Mouse (Mus musculus) megakaryocyte, embryonic 14.5 days (primary cell): ENCODE results near the gene Psmg1. TPM values are rescaled to one million over a fixed set of nuclear protein-coding genes. Genes with fewer than 3 reads are reported as not detected.
"Not testable (repeated sequence)": the region's sequence is repeated elsewhere in the genome, so short reads cannot be mapped to it uniquely, and the experiment has no call there.

Experiments used
- H3K27me3 ChIP-seq: replicated peaks from 2 replicates; pipeline ENCODE3; 2012; ENCODE audit warnings: inconsistent platforms
- H3K36me3 ChIP-seq: replicated peaks from 2 replicates; pipeline ENCODE3; 2012; ENCODE audit warnings: low read length, inconsistent platforms, mixed read lengths
- H3K4me1 ChIP-seq: 2 replicates; pipeline ENCODE4 v1.6.1; 2012; ENCODE audit warnings: inconsistent platforms
- H3K4me3 ChIP-seq: replicated peaks from 2 replicates; pipeline ENCODE3; 2012; ENCODE audit warnings: moderate library complexity, mild to moderate bottlenecking, inconsistent platforms
- H3K9me3 ChIP-seq: 2 replicates; pipeline ENCODE4 v1.6.1; 2012; ENCODE audit warnings: inconsistent platforms
- FLI1 ChIP-seq: IDR thresholded peaks from 2 replicates; pipeline ENCODE4 v1.6.1; 2012; ENCODE audit warnings: low read length, inconsistent platforms, mixed read lengths
- GATA1 ChIP-seq: IDR thresholded peaks from 3 replicates; pipeline ENCODE4 v1.6.1; 2012; ENCODE audit warnings: mixed read lengths, low read length, inconsistent platforms, borderline replicate concordance
- polyA plus RNA-seq: library from polyadenylated mRNA; stranded (reverse); fragments of >175 nt; gene quantifications from 2 replicates; pipeline ENCODE4 v1.2.3, GENCODE M21; 2012; ENCODE audit warnings: low replicate concordance; ENCODE audit not compliant: insufficient read depth

The Psmg1 gene
- polyA plus RNA-seq, 1 experiment: 55.1 TPM

- peaks cover 58% of the 10 kb centered on the region for H3K36me3 ChIP-seq
These were observed 8.5 kb upstream of the Psmg1 start for GRCm38 (mm10) chr16:95999291-95999690.

GRCm38 (mm10) chr16:95996156-95996555 lies 5.4 kb upstream of the Psmg1 start:
- TF ChIP-seq GATA1: no peak
- no peak for TF ChIP-seq FLI1
- H3K27me3 ChIP-seq: no peaks in the 10 kb centered on the region
- H3K36me3 ChIP-seq: peaks cover 51% of the 10 kb centered on the region
- no peak overlapping the region for H3K4me3 ChIP-seq
- H3K9me3 ChIP-seq: no peaks in the 10 kb centered on the region
- H3K4me1 ChIP-seq: peaks cover 49% of the 10 kb centered on the region

More at GRCm38 (mm10) chr16:95999291-95999690, 8.5 kb upstream of the Psmg1 start:
- H3K27me3 ChIP-seq: no peaks in the 10 kb centered on the region
- TF ChIP-seq GATA1: no peak
- TF ChIP-seq FLI1: no peak
- H3K4me1 ChIP-seq: peaks cover 36% of the 10 kb centered on the region
- no peak overlapping the region for H3K4me3 ChIP-seq
- H3K9me3 ChIP-seq: no peaks in the 10 kb centered on the region

- Histone ChIP-seq H3K36me3 (peaks cover 37% of the 10 kb centered on the region), H3K4me3 (peak overlapping the region; percentile 80), H3K4me1 (peaks cover 59% of the 10 kb centered on the region)
- H3K9me3 ChIP-seq, H3K27me3 ChIP-seq: not testable (repeated sequence)
These were observed 3.8 kb upstream of the Psmg1 start for GRCm38 (mm10) chr16:95994576-95994975.

GRCm38 (mm10) chr16:95992596-95992995 lies 1.8 kb upstream of the Psmg1 start:
- no peak overlapping the region for H3K4me3 ChIP-seq
- peaks cover 59% of the 10 kb centered on the region for H3K4me1 ChIP-seq
- peaks cover 40% of the 10 kb centered on the region for H3K36me3 ChIP-seq
- H3K27me3 ChIP-seq: no peaks in the 10 kb centered on the region
- no peaks in the 10 kb centered on the region for H3K9me3 ChIP-seq
- no peak for TF ChIP-seq GATA1
- no peak for TF ChIP-seq FLI1

GRCm38 (mm10) chr16:95991122-95991900 lies 551 bp upstream of the Psmg1 start:
- Histone ChIP-seq H3K9me3 (no peaks in the 10 kb centered on the region), H3K4me3 (peak overlapping the region; percentile 99), H3K36me3 (peaks cover 45% of the 10 kb centered on the region), H3K27me3 (no peaks in the 10 kb centered on the region), H3K4me1 (peaks cover 46% of the 10 kb centered on the region)
- TF ChIP-seq GATA1: no peak
- no peak for TF ChIP-seq FLI1

- no peak for TF ChIP-seq GATA1
- no peak for TF ChIP-seq FLI1
These were observed 5.8 kb downstream of the Psmg1 start for GRCm38 (mm10) chr16:95984911-95985310.

GRCm38 (mm10) chr16:95983601-95984000 lies 7.2 kb downstream of the Psmg1 start:
- H3K4me3 ChIP-seq: no peak overlapping the region
- peaks cover 14% of the 10 kb centered on the region for H3K4me1 ChIP-seq
- TF ChIP-seq GATA1 (no peak), FLI1 (no peak)
- no peaks in the 10 kb centered on the region for H3K27me3 ChIP-seq
- peaks cover 81% of the 10 kb centered on the region for H3K36me3 ChIP-seq
- no peaks in the 10 kb centered on the region for H3K9me3 ChIP-seq

More at GRCm38 (mm10) chr16:95984911-95985310, 5.8 kb downstream of the Psmg1 start:
- Histone ChIP-seq H3K9me3 (no peaks in the 10 kb centered on the region), H3K27me3 (no peaks in the 10 kb centered on the region), H3K4me3 (peak overlapping the region; percentile 57), H3K36me3 (peaks cover 78% of the 10 kb centered on the region), H3K4me1 (peaks cover 23% of the 10 kb centered on the region)

- Histone ChIP-seq H3K4me1 (peaks cover 28% of the 10 kb centered on the region), H3K36me3 (no peaks in the 10 kb centered on the region), H3K27me3 (peaks cover 8% of the 10 kb centered on the region), H3K9me3 (peaks cover 15% of the 10 kb centered on the region), H3K4me3 (no peak overlapping the region)
- TF ChIP-seq GATA1 (no peak), FLI1 (no peak)
These were observed 19.9 kb downstream of the Psmg1 start for GRCm38 (mm10) chr16:95970841-95971240.

GRCm38 (mm10) chr16:95967455-95967854 lies 23.3 kb downstream of the Psmg1 start:
- peak overlapping the region; percentile 60 for H3K4me3 ChIP-seq
- H3K36me3 ChIP-seq: no peaks in the 10 kb centered on the region
- H3K9me3 ChIP-seq: 0 out of 2 replicates have a peak, but pooled peaks cover 4% of the 10 kb centered on the region
- H3K4me1 ChIP-seq: peaks cover 28% of the 10 kb centered on the region
- no peak for TF ChIP-seq FLI1
- TF ChIP-seq GATA1: no peak
- H3K27me3 ChIP-seq: peaks cover 19% of the 10 kb centered on the region

- H3K27me3 ChIP-seq: peaks cover 28% of the 10 kb centered on the region
- H3K4me3 ChIP-seq: no peak overlapping the region
- H3K4me1 ChIP-seq: peaks cover 13% of the 10 kb centered on the region
- no peaks in the 10 kb centered on the region for H3K36me3 ChIP-seq
- TF ChIP-seq GATA1 (no peak), FLI1 (no peak)
- H3K9me3 ChIP-seq: 0 out of 2 replicates have a peak, but pooled peaks cover 4% of the 10 kb centered on the region
These were observed 26.2 kb downstream of the Psmg1 start for GRCm38 (mm10) chr16:95964427-95965023.

GRCm38 (mm10) chr16:95961484-95961883 lies 29.3 kb downstream of the Psmg1 start:
- H3K4me1 ChIP-seq, H3K9me3 ChIP-seq, H3K4me3 ChIP-seq, H3K36me3 ChIP-seq: not testable (repeated sequence)
- peaks cover 27% of the 10 kb centered on the region for H3K27me3 ChIP-seq

GRCm38 (mm10) chr16:95960689-95961088 lies 30.1 kb downstream of the Psmg1 start:
- H3K27me3 ChIP-seq: peaks cover 27% of the 10 kb centered on the region
- H3K9me3 ChIP-seq, H3K36me3 ChIP-seq, H3K4me1 ChIP-seq, H3K4me3 ChIP-seq: not testable (repeated sequence)
